Mouse (Mus musculus): ENCODE results near the gene Pam.

Pam gene

GRCm38 (mm10) chr1:98080431-98080830, 15.0 kb downstream of the Pam start:
- in situ Hi-C loops (cut with MboI, MseI): no loop called here

GRCm38 (mm10) chr1:98079640-98080039, 15.8 kb downstream of the Pam start:
- in situ Hi-C loops (cut with MboI, MseI): no loop called here

GRCm38 (mm10) chr1:98078735-98079134, 16.7 kb downstream of the Pam start:
- in situ Hi-C loops (cut with MboI, MseI): no loop called here

GRCm38 (mm10) chr1:98073826-98074225, 21.6 kb downstream of the Pam start:
- in situ Hi-C loops (cut with MboI, MseI): no loop called here

GRCm38 (mm10) chr1:98073127-98073526, 22.3 kb downstream of the Pam start:
- in situ Hi-C loops (cut with MboI, MseI): no loop called here

GRCm38 (mm10) chr1:98072045-98072444, 23.4 kb downstream of the Pam start:
- in situ Hi-C loops (cut with MboI, MseI): no loop called here

- in situ Hi-C loops (cut with MboI, MseI): no loop called here
Measured at GRCm38 (mm10) chr1:98071436-98071835, 24.0 kb downstream of the Pam start.

GRCm38 (mm10) chr1:98070743-98071325, 24.6 kb downstream of the Pam start:
- in situ Hi-C loops (cut with MboI, MseI): no loop called here

GRCm38 (mm10) chr1:98068177-98068576, 27.3 kb downstream of the Pam start:
- in situ Hi-C loops (cut with MboI, MseI): no loop called here

GRCm38 (mm10) chr1:98062074-98062473, 33.4 kb downstream of the Pam start:
- in situ Hi-C loops (cut with MboI, MseI): no loop called here

GRCm38 (mm10) chr1:98059401-98059800, 36.0 kb downstream of the Pam start:
- in situ Hi-C loops (cut with MboI, MseI): no loop called here

GRCm38 (mm10) chr1:98056996-98057945, 38.2 kb downstream of the Pam start:
- in situ Hi-C loops (cut with MboI, MseI): no loop called here

- in situ Hi-C loops (cut with MboI, MseI): no loop called here
Measured at GRCm38 (mm10) chr1:98056277-98056676, 39.2 kb downstream of the Pam start.

GRCm38 (mm10) chr1:98055591-98055990, 39.9 kb downstream of the Pam start:
- in situ Hi-C loops (cut with MboI, MseI): no loop called here

- in situ Hi-C loops (cut with MboI, MseI): no loop called here
Measured at GRCm38 (mm10) chr1:98053994-98054393, 41.5 kb downstream of the Pam start.

- in situ Hi-C loops (cut with MboI, MseI): no loop called here
Measured at GRCm38 (mm10) chr1:98053447-98053846, 42.0 kb downstream of the Pam start.

GRCm38 (mm10) chr1:98052775-98053174, 42.7 kb downstream of the Pam start:
- in situ Hi-C loops (cut with MboI, MseI): no loop called here

- in situ Hi-C loops (cut with MboI, MseI): no loop called here
Measured at GRCm38 (mm10) chr1:98051039-98051438, 44.4 kb downstream of the Pam start.

GRCm38 (mm10) chr1:98049756-98050155, 45.7 kb downstream of the Pam start:
- in situ Hi-C loops (cut with MboI, MseI): no loop called here

GRCm38 (mm10) chr1:98048218-98048801, 47.1 kb downstream of the Pam start:
- in situ Hi-C loops (cut with MboI, MseI): no loop called here

GRCm38 (mm10) chr1:98047284-98048217, 47.9 kb downstream of the Pam start:
- in situ Hi-C loops (cut with MboI, MseI): no loop called here

- in situ Hi-C loops (cut with MboI, MseI): no loop called here
Measured at GRCm38 (mm10) chr1:98042425-98042824, 53.0 kb downstream of the Pam start.

Data from T-helper 2 cell (primary cell).